Mouse (Mus musculus): ENCODE data around the gene Vps29.
"Not testable (repeated sequence)": the region's sequence is repeated elsewhere in the genome, so short reads cannot be mapped to it uniquely, and the experiment has no call there.

Gene Vps29

DNA sequence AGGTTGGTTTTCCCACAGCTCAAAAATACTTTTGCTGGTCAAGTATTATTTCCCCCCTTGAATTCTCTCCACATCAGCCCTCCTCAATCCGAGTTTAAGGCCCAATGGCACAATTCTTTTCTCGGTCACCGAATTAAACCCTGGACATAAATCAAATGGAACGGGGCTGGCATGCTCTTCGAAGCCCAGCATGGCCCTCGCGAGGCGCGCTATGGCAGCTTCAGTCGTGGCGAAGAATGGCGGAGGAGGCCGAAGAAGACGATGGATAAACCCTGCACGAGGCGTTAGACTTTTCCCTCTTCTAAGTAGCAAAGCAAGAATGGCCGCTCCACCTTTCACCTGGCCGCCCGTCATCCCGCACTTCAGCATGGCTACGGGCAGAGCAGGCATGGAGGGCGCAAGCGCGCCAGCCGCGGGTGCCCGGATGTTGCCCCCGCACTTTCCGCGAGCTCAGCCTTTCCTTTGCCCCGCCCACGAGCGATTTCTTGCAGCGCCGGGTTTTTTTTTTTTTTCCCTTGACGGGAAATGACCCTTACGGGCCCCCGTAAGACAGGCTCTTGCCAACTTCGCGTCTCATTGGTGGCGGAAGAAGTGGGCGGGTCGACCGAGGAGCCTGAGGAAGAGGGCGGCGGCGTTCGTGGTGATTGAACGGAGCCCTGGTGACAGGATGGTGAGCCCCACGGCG, at the start of gene Vps29, which contains the start of gene Rad9b:
TSS of gene Vps29 (plus strand) at position 563 of the 685 bp plus-strand sequence.
TSS of gene Rad9b (minus strand) at position 427 of the 685 bp plus-strand sequence.
- in situ Hi-C loops (cut with MseI, MboI) = no loop called here

DNA sequence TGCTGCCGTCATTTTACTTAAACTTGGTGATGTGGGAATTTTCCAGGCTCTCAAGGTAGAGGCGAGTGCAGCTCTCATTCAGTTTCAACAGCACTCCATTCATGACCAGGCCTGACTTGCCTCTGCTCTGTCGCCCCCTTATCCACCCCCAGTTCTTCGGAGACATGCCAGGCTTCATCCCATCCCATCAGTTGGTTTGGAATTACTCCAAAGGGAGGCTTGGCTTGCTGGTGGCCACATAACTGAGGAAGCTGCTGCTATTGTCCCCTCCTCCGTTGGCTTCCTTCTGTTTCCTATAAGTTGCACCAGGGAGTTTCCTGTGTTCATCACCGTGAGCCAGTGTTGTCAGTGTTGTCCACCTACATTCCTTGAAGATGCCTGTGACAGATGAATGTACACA, 49.6 kb upstream of the Vps29 start:
- in situ Hi-C loops (cut with MseI, MboI) = no loop called here

DNA sequence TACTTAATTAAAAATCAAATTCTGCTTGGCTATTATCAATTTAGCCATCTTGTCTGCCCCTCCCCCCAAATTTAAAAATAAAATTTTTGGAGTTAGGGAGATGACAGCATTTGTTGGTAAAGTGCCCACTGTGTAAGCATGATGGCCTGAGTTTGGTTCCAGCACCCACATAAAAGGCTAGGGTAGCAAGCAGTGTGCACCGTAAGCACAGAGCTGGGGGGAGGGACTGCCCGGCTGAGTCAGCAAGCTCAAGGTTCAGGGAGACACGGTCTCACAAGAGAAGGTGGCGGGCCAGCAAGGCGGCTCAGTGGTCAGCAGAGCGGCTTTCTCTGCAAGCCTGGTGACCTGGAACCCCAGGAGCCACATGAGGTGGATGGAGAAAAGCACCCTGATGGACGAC, 48.7 kb upstream of the Vps29 start:
- in situ Hi-C loops (cut with MseI, MboI) = no loop called here

DNA sequence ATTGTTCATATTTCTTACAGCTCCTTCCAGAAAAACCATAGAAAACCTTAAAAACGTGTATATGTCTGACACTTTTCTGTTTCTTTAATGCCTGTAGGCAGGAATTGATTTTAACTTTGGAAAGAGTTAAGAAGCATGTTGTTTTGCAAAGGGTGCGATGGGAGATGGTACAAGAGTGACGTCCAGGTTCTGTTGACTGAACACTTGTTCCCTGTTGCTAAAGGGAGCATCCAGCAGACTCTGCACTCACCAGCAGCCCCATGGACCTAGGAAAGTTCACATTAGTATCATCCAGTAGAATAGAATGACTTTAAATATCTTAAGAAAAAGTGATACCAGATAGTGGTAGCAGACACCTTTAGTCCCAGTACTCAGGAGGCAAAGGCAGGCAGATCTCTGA, 47.6 kb upstream of the Vps29 start:
- in situ Hi-C loops (cut with MseI, MboI) = no loop called here

DNA sequence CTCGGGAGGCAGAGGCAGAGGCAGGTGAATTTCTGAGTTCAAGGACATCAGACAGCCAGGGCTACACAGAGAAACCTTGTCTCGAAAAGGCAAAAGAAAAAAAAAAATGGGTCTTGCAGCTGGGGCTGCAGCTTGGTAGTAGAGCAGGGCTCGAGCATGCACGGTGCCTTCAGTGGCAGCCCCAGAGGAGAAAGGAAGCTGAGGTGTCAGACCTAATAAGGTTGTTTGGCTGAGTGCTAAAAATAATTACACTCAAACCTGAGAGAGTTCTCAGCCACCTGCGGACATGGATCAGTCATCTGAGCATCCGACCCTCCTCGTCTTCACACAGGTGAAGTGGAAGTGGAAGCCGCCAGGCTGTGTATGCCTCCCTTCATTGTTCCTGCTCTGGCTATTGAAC, 43.5 kb upstream of the Vps29 start:
- in situ Hi-C loops (cut with MseI, MboI) = no loop called here

DNA sequence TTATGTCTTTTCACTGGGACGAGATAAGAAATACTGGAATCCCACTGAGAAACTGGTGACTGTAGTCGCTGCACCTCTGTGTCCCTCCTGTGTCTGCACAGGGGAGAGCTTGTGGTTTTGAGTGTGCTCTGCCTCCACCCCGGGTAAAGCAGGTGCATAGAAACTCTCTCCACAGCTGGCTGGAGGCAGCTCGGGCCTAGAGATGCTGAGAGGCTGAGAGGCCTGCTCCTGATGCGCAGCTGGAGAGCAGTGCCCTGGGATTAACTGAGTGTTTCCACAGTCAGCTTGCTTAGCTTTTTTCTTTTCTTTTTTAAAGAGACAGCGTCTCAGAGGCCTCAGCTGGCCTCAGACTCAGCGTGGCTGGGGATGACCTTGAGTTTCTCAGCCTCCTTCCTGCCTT, 42.5 kb upstream of the Vps29 start:
- in situ Hi-C loops (cut with MseI, MboI) = no loop called here

DNA sequence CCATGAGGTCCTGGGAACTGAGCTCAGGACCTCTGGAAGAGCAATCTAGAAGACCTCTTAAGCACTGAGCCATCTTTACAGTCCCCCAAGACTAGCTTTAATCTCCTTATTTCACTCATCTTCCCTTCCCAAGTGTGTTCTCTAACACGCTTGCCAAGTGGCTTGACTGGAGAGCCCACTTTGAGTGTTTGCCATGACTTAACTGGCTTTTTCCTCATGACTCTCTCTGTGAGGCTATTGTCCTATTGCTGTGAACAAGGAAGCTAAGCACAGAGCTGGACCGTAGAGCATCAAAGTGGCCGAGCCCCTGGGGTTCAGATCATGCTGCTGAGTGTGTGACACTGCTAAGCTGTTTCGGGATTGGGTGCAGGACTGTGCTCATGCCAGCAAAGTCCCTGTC, 41.8 kb upstream of the Vps29 start:
- in situ Hi-C loops (cut with MseI, MboI) = no loop called here

DNA sequence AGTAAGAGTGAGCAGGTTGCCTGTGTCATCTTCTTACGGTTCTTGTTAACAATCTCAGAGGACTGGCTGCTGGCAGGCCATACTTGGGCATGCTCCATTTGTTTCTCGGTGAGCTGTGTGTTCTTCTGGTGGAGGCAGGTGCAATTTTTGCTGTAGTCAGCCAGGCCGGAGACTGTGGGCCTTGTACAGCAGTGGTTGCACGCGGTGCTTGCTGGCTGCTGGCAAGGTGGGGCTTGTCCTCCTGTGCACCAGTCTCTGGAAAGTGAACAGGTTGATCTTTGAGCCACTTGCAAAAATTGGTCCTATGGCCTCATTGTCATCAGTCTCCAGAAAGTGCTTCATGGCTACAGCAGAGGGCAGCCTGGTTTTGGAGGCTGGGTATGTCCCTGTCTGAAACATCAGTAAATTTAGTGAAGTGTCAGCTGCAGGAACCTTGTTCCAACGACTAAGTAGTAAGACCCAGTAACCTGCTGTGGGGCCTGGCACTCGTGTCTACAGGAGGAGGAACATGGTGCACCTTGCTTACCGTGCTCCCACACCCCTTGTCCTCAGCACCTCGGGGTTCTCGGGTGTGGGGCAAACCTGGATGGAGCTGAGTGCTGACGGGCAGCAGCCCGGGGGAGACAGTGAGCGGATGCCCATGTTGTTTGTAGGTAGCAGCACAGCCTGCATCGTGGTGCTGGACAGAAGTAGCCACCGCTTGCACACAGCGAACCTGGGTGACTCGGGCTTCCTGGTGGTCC, 41.1 kb upstream of the Vps29 start:
- in situ Hi-C loops (cut with MseI, MboI) = no loop called here

DNA sequence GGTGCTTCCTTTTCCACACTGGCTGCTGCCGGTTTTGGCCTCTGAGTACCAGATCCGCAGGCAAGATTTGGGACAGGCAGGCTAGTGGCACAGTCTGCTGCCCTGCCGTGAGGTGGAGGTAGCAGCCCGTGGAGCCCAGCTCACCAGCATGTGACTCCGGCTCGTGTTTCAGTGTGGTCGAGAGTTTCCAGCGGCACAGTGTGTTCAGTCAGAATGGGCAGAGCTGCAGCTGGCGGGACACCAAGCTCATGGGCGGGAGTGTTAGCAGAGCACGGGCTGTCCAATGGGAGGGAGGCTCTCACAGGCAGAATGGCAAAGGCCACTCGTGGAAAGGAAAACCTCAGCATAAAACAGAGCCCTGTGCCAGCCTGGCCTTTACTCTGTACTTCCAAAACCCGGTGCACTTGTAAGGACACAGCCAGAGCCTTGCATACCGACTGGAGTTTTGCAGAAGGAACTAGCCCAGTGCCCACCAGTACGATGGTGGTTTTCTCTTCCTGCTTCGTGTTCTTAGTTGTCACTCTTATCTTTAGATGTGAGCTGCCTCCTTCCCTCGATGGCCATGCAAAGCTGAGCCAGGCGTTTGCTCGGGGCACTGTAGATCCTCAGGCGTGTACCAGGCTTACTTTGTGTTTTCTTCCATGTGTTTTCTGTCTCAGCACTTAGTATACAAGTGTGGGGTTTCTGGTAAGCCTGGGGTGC, 39.1 kb upstream of the Vps29 start:
- in situ Hi-C loops (cut with MseI, MboI) = no loop called here

DNA sequence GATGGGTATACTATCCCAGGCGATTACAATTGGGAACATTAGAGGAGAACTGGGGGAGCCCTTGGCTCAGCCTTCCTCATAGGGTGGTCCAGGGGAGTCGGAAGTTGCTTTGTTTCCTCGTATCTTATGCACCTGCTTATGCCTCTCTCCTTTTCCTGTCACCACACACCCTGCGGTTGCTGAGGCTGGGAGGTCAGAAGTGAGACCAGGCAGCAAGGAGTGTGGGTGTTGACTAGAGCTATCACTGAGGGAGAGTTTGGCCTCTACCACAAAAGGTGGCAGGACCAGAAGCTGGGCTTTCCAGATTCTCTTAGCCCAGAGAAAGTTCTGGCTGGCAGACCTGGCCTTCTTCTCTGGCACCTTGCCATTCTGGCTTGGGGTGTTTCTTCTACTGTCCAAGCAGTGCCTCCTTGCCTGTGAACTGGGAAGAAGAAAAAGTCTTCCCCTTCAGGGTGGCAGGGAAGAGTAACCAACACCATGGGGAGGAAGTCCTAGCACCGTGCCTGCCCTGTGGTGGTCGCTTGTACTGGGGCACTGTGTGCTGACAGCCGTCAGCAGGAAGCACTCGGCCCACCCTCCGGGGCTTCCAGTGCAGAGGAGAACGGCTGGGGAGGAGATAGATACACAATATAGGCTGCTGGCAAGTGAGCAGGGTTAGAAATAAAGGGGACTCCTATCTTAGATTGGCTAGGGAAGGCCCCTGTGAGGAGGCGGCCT, 36.7 kb upstream of the Vps29 start:
- in situ Hi-C loops (cut with MseI, MboI) = no loop called here

DNA sequence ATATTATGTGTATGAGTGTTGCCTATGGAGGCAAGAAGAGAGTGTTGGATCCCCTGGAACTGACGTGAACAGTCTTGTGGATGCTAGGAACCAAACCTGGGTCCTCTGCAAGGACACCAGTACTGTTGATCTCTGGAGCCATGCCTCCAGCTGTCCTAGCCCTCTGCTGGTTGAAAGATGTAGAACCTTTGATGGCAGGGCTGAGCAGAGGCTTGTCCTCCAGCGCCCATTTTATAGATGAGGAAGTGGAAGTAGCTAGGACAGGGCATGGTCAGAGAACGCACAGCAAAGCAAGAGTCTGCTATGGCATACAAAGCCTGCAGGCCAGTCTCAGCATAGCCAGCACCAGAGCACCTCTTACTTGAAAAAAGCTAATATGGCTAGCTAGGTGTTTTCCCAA, 36.1 kb upstream of the Vps29 start:
- in situ Hi-C loops (cut with MseI, MboI) = no loop called here

DNA sequence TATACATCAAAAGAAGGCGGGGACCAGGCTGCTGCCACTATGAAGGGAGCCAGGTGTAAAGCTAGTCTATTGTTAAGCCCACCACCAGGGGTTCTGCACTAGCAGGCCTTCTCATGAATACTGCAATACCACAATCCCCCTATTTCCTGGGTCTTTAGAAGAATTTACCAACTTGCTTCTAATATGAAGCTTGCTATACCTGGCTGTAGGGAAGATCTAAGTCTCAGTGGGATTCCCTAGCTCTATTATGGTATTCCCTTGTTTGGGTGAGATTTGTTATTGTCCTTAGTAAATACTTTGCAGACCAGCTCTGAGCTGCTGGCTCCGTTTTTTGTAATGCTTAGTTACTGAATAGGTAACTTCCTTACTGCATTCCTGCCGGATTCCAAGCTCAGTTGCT, 35.2 kb upstream of the Vps29 start:
- in situ Hi-C loops (cut with MseI, MboI) = not testable (repeated sequence)

DNA sequence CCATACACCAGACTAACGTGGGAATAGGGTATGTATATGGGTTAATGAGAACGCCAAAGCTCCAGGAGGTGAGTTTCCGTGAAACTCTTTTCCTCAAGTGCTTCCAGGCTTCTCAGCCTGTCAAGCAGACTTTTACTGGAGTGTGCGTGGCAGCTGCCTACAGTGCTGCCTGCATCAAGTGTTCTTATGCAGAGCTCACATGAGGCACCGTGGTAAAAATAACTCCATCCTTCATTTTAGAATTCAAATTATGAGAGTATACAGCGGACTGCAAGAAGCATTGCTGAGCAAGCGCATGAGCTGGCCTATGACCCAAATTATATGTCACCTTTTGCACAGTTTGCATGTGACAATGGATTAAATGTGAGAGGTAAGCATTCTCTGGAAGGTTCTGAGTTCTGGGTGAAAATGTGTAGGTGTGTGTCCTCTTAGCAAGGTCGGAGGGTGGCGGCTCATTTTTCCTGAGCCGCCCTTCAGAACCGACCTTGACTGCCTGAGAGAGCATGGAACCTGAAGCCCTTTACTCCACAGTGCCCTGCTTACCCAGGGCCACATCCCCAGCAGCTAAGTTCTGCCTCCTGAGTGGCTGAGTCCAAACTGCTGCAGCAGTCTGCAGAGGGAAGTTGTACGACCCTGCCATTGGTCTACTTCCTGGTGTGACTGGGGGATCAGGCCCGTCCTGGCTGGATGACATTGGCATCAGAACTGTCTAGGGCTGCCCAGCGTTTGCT, 34.5 kb upstream of the Vps29 start:
- in situ Hi-C loops (cut with MseI, MboI) = no loop called here

DNA sequence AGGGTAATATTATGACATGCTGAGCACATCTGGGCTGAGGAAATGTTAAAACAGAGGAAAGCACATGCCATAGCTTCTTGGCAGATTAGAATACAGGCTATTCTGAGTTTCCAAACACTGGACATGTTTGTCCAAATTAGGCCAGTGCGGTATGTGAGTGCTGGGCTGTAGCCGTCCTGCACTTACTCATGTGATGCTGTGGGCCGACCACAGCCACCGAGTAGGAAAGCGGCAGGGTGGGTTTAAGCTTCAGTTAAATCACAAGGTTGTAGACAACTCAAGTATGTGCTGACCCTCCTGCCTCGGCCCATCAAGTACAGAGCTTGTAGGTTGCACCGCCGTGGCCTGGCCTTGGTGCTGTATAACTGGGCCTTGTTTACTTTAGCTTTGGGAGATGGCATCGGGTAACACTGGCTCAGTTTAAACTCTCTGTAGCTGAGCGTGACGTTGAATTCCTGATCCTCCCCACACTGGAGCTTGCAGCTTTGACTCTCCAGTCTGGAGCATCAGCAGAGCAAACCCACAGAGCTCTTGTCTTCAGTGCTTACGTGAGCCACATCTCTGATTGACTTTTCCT, 33.9 kb upstream of the Vps29 start:
- in situ Hi-C loops (cut with MseI, MboI) = no loop called here

DNA sequence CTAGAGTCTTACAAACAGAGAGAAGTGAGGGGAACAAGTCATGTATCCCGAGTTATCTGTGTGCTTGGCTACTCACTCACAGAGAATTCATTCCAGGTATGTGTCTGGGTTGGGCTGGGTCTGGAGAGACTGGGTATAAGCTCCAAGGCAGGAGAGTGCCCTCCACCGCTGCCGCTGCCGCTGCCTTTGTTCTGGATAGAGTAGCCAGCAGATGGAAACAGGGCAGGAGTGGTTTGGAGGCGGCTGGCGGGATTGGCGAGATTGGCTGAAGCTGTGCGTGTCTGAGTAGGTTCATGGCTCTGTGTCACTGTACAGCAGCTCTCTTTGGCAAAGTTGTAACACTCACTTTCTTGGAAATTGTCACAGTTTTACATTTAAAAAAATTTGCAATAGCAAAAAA, 30.6 kb upstream of the Vps29 start:
- in situ Hi-C loops (cut with MseI, MboI) = no loop called here

DNA sequence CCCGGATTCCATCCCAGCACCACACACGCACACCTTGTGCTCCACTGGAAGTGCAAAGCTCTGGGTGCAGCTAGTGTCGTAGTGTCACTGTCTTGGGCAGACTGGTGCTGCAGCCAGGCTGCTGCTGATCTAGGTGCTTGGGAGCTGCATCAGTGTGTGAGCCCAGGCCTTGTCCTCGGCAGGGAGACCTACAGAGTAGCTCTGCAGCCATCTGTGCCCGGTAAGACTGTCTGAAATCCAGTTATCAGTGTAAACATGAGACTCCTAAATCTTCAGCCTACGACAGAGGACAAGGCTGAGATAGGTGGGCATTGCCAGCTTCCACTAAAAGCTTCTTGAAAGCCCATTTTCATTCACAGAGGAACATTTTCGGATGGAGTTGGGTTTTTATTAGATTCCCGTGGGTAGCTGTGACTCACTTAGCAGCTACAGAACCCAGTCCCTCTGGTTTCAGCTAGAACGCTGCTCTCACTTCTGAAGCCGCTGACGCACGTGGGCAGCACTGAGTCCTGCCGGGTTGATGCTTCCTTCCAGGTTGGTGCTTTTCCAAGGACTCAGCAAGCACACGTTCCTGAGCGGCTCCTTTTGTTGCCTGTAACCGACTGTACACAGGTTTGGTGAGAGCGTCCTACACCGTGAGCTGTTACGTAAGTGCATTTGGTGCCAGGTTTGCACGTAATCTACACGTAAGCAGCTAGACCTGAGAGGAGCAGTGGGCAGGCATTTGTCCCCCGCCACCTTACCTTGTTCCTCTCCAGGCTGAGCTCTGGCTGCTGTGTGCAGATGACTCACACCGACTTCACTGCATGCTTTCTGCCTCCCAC, 29.3 kb upstream of the Vps29 start:
- in situ Hi-C loops (cut with MseI, MboI) = no loop called here

DNA sequence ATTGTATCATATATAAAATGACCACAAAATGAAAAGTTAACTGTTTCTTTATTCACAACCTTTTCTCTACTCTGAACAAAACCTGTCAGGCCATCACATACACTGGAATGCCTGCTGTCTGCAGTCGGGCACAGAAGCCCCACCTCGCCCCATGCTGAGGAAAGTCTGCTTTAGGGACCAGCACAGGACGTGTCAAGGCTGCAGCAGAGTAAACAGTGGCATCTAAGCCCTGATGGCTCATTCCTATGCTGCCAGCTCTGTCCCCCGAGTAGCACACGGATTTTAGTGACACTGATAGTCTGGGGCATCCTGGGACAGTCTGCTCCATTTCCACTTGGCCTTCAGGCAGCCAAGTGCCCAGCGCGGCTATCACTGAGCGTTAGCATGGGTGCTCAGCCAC, 28.7 kb upstream of the Vps29 start:
- in situ Hi-C loops (cut with MseI, MboI) = no loop called here

DNA sequence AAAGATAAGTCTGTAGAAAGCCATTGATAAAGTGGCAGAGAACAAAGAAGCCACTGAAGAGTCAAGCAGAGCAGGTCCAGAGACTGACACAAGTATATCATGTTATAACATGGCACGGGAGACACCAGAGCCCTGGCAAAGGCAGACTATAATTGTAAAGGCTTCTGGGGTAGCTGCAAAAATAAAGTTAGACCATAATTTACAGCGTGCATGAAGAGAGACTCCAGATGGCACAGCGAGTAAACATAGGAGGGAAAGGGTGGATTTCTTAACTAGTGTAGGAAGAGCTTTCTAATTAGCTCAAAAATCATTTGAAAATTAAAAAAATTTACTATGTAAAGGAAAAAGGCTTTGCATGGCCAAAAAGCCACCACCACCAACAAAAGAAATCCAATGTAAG, 26.9 kb upstream of the Vps29 start:
- in situ Hi-C loops (cut with MseI, MboI) = no loop called here

DNA sequence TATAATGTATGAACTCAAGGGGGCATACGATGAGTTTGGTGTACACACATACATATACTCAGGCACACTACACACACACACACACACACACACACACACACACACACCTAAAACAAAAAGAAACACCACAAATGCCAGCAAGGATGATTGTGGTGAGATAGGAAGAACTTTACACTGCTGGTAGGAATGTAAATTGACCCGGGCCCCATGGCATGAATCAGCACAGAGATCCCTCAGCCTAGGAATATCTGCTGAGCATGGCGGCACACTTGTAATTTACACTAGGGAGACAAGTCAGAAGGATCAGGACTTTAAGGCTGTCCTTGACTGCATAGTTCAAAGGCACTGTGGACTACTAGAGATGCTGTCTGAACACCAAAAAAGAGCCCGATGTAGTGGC, 23.9 kb upstream of the Vps29 start:
- in situ Hi-C loops (cut with MseI, MboI) = no loop called here

DNA sequence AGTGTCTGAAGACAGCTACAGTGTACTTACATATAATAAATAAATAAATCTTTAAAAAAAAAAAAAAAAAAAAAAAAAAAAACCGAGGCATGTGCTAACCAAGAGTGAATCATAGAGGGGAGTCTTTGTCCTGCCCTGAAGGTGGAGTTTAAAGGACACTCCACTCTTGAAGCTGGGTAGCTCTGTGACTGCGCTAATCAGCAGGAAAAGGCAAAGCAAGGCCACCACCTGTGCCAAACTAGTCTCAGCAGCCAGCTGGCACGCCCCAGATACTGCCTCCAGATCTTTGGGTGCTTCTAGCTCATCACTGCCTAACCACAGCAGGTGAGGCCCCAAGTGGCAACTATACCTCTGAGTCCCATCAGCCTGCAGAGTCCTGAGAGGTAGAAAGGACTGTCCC, 19.5 kb upstream of the Vps29 start:
- in situ Hi-C loops (cut with MseI, MboI) = no loop called here

Data from mouse trophoblast stem cell (cell line).